Mouse (Mus musculus): ENCODE data around the gene Zbtb32.

GRCm38 (mm10) chr7:30594510-30595024, 4.1 kb downstream of the Zbtb32 start:
- TF ChIP-seq TCF12 (IDR thresholded peaks at IDR 0.05; ENCODE audit: low read depth, low read length) (0 out of 2 replicates have a peak, but pooled peaks have one; percentile 12), CTCF (IDR thresholded peaks at IDR 0.05 in 2 of 3, conservative IDR thresholded peaks at IDR 0.05 in 1 of 3; ENCODE audit: control insufficient read depth in 1 of 3, insufficient read depth in 1 of 3, low read depth in 2 of 3, low read length in 3 of 3, poor library complexity in 1 of 3, severe bottlenecking in 1 of 3) (no peak), POLR2A (IDR thresholded peaks at IDR 0.05; ENCODE audit: control insufficient read depth in 1 of 2, insufficient read depth in 1 of 2, low read depth in 1 of 2, low read length in 2 of 2, poor library complexity in 1 of 2) (no peak), NELFE (IDR thresholded peaks at IDR 0.05; ENCODE audit: low read depth, low read length) (no peak), CHD1 (IDR thresholded peaks at IDR 0.05; ENCODE audit: low read depth, low read length) (no peak), E2F4 (IDR thresholded peaks at IDR 0.05; ENCODE audit: borderline replicate concordance, low read depth, low read length) (no peak)
